Mouse (Mus musculus) CH12.LX (cell line): Measurements from ENCODE around the gene Kdm7a.

ENCODE experiments used
- CTCF ChIP-seq, 2 experiments: IDR thresholded peaks in 1 of 2; conservative IDR thresholded peaks in 1 of 2; 2 replicates each; pipeline ENCODE4 v1.5.1; 2011 to 2012; ENCODE audit warnings: low read depth in 2 of 2, low read length in 2 of 2, improper control_type of control experiment in 1 of 2, inconsistent platforms in 1 of 2, mild to moderate bottlenecking in 1 of 2, moderate library complexity in 1 of 2
- KAT2A ChIP-seq: IDR thresholded peaks from 2 replicates; pipeline ENCODE4 v1.6.1; 2012; ENCODE audit warnings: low read length, improper control_type of control experiment, inconsistent platforms; ENCODE audit not compliant: insufficient replicate concordance
- POLR2A ChIP-seq: IDR thresholded peaks from 2 replicates; pipeline ENCODE4 v1.6.1; 2011; ENCODE audit warnings: low read depth, mild to moderate bottlenecking, improper control_type of control experiment, low read length
- USF1 ChIP-seq: IDR thresholded peaks from 2 replicates; pipeline ENCODE4 v1.6.1; 2014; ENCODE audit warnings: low read depth, mild to moderate bottlenecking, inconsistent platforms, low read length, improper control_type of control experiment

DNA sequence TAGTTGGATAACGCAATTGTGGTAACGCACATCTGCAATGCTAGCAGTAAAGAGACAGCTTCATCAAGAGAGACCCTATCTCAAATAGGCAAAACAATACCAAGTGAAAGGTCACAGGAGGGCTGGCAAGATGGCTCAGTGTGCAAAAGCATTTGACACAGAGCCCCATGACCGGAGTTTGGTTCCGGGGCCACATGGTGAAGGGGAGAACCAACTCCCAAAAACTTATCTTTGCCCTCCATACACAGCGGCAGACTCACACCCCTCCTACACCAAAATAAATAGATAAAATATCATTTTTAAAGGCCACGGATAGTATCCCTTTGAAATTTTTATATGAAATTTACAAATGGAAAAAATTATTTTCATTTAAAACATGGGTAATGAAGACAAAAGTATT lies 44.6 kb downstream of the Kdm7a start:
- TF ChIP-seq USF1: no peak
- TF ChIP-seq POLR2A: no peak
- no peak for TF ChIP-seq CTCF (conservative IDR thresholded peaks at IDR 0.05 in 1 of 2, IDR thresholded peaks at IDR 0.05 in 1 of 2; ENCODE audit: low read depth in 2 of 2, low read length in 2 of 2)
- no peak for TF ChIP-seq KAT2A
